In genomic region chr15:100463712-100464111, GRCm38 (mm10) we compare ENCODE assay signal across 10 mouse cellular contexts. TPM values are rescaled to one million over a fixed set of nuclear protein-coding genes. Genes with fewer than 3 reads are reported as not detected.
DNase-seq lines count a peak whose midpoint lies in the region; ATAC-seq and TF ChIP-seq lines count a peak whose summit lies in the region.
"Had no signal": no experiment of that assay in that cellular context is flagged by ENCODE, and none has a peak within 500 bp of the region (broad histone marks: within the 10 kb centered on the region; RNA-seq: fewer than 3 reads in every experiment).

No protein-coding gene starts in this region.

- intact Hi-C loops in gastrocnemius, adult 2 months (cut with DNase I), result loop anchor here (10.0 kb wide), 3 partner anchors 151 to 439 kb away; partner anchors contain the start of gene Dazap2
- intact Hi-C loops in left cerebral cortex, adult 2 months (cut with DNase I), result loop anchor here (5.0 kb wide), 1 partner anchor 441 kb away; no protein-coding TSS in a partner anchor

- H3K9ac ChIP-seq in hindbrain, embryonic 14.5 days, result no peak overlapping the region
- H3K9ac ChIP-seq in hindbrain, embryonic 12.5 days, result no peak overlapping the region
- H3K9ac ChIP-seq: midbrain, embryonic 12.5 days had no signal

- no peaks in the 10 kb centered on the region for H3K36me3 ChIP-seq in hindbrain, embryonic 14.5 days (replicated peaks; ENCODE audit: control insufficient read depth, insufficient read depth)
- no peaks in the 10 kb centered on the region for H3K36me3 ChIP-seq in hindbrain, embryonic 12.5 days
- H3K36me3 ChIP-seq in G1E (replicated peaks), result peaks cover 22% of the 10 kb centered on the region
- H3K36me3 ChIP-seq: midbrain, embryonic 12.5 days had no signal

- H3K27ac ChIP-seq in hindbrain, embryonic 14.5 days, result no peak overlapping the region
- no peak overlapping the region for H3K27ac ChIP-seq in hindbrain, embryonic 12.5 days
- no peak overlapping the region for H3K27ac ChIP-seq in gastrocnemius, adult 2 months
- H3K27ac ChIP-seq in left cerebral cortex, adult 2 months, result no peak overlapping the region
- no peak overlapping the region for H3K27ac ChIP-seq in olfactory bulb, adult 2 months (ENCODE audit: insufficient read depth, low read depth, low read length)
- H3K27ac ChIP-seq: midbrain, embryonic 12.5 days had no signal

- H3K4me1 ChIP-seq in hindbrain, embryonic 14.5 days (replicated peaks; ENCODE audit: control insufficient read depth, insufficient read depth, low read length), result peaks cover 8% of the 10 kb centered on the region
- H3K4me1 ChIP-seq in hindbrain, embryonic 12.5 days, result peaks cover 14% of the 10 kb centered on the region
- peaks cover 48% of the 10 kb centered on the region for H3K4me1 ChIP-seq in G1E (ENCODE audit: insufficient read depth, low read depth, low read length)
- peaks cover 16% of the 10 kb centered on the region for H3K4me1 ChIP-seq in olfactory bulb, adult 2 months (ENCODE audit: control insufficient read depth, insufficient read depth, low read length)

- no peaks in the 10 kb centered on the region for H3K27me3 ChIP-seq in hindbrain, embryonic 14.5 days (ENCODE audit: control insufficient read depth, insufficient read depth, low read length)
- H3K27me3 ChIP-seq in hindbrain, embryonic 12.5 days, result peaks cover 11% of the 10 kb centered on the region; the same call in 1 of the 2 replicates
- no peaks in the 10 kb centered on the region for H3K27me3 ChIP-seq in G1E (ENCODE audit: insufficient read depth, low read length)

- TF ChIP-seq POLR2A in olfactory bulb, adult 2 months (IDR thresholded peaks at IDR 0.05; ENCODE audit: insufficient read depth, low read depth, low read length), result no peak

- TF ChIP-seq CTCF in G1E (IDR thresholded peaks at IDR 0.05; ENCODE audit: low read depth, low read length), result peak; percentile 53; the same call in 1 of the 2 replicates
- peak; percentile 78 for TF ChIP-seq CTCF in gastrocnemius, adult 2 months (IDR thresholded peaks at IDR 0.05)
- peak; percentile 73 for TF ChIP-seq CTCF in left cerebral cortex, adult 2 months (IDR thresholded peaks at IDR 0.05)
- 0 out of 2 replicates have a peak, but pooled peaks have one; percentile 29 for TF ChIP-seq CTCF in olfactory bulb, adult 2 months (IDR thresholded peaks at IDR 0.05; ENCODE audit: insufficient read depth, low read depth, low read length)

- WGBS in hindbrain, embryonic 14.5 days, result 27% methylated on average over 6 of the region's 6 CpGs
- WGBS in hindbrain, embryonic 12.5 days, result 32% methylated on average over 6 of the region's 6 CpGs
- WGBS in olfactory bulb, adult 2 months, result 22% methylated on average over 6 of the region's 6 CpGs

- ATAC-seq in hindbrain, embryonic 14.5 days (ENCODE audit: low FRiP score), result no peak
- ATAC-seq in hindbrain, embryonic 12.5 days (ENCODE audit: low FRiP score), result no peak
- no peak for ATAC-seq in G1E (ENCODE audit: extremely low read depth, insufficient number of reproducible peaks, low FRiP score, poor library complexity, severe bottlenecking)

- DNase-seq in hindbrain, embryonic 14.5 days (ENCODE audit: low spot score), result peak; percentile 70
- DNase-seq in G1E (ENCODE audit: low spot score), result no peak
- DNase-seq in c-Kit-positive CD71-positive TER-119-positive erythroid progenitor cells, embryonic 14.5 days (ENCODE audit: low spot score), result peak; percentile 61
- peak; percentile 68 for DNase-seq in gastrocnemius, adult 2 months
- peak; percentile 60 to 69 for DNase-seq in left cerebral cortex, adult 2 months (ENCODE audit: extremely low spot score in 1 of 2, low spot score in 2 of 2)
- DNase-seq in thymus, postnatal 4 days, result peak; percentile 88

- no peak overlapping the region for H3K4me2 ChIP-seq in hindbrain, embryonic 14.5 days (replicated peaks)
- no peak overlapping the region for H3K4me2 ChIP-seq in hindbrain, embryonic 12.5 days (replicated peaks)
- H3K4me2 ChIP-seq: midbrain, embryonic 12.5 days had no signal

- no peak overlapping the region for H3K4me3 ChIP-seq in hindbrain, embryonic 14.5 days (replicated peaks; ENCODE audit: low read length)
- no peak overlapping the region for H3K4me3 ChIP-seq in hindbrain, embryonic 12.5 days
- no peak overlapping the region for H3K4me3 ChIP-seq in G1E (ENCODE audit: low read depth, low read length)
- no peak overlapping the region for H3K4me3 ChIP-seq in gastrocnemius, adult 2 months
- H3K4me3 ChIP-seq in left cerebral cortex, adult 2 months, result no peak overlapping the region
- no peak overlapping the region for H3K4me3 ChIP-seq in olfactory bulb, adult 2 months (ENCODE audit: insufficient read depth, low read depth, low read length)
- H3K4me3 ChIP-seq: erythroblast, embryonic 14.5 days; midbrain, embryonic 12.5 days had no signal

- no peaks in the 10 kb centered on the region for H3K9me3 ChIP-seq in hindbrain, embryonic 14.5 days (ENCODE audit: control insufficient read depth, low read length)
- H3K9me3 ChIP-seq in hindbrain, embryonic 12.5 days (replicated peaks), result no peaks in the 10 kb centered on the region
- no peaks in the 10 kb centered on the region for H3K9me3 ChIP-seq in G1E (replicated peaks)
- H3K9me3 ChIP-seq: midbrain, embryonic 12.5 days had no signal

RNA-seq across cellular contexts. Expression of gene Letmd1, which starts 5.1 kb away (rescaled TPM):
- 49.8 and 52.1 TPM in 2 replicates for polyA plus RNA-seq in hindbrain, embryonic 14.5 days (2014; fragmentation: Nextera tagmentation; extraction: Ambion mirVana)
- polyA plus RNA-seq in hindbrain, embryonic 12.5 days (2016; fragmentation: Nextera tagmentation; extraction: Ambion mirVana), result 43.6 and 45.8 TPM in 2 replicates
- 55.0 and 55.7 TPM in 2 replicates for total RNA-seq in G1E (2014; fragmentation: Nextera tagmentation)
- total RNA-seq in G1E (2017), result 28.4 and 32.8 TPM in 2 replicates
- 54.5 and 60.8 TPM in 2 replicates for polyA plus RNA-seq in G1E (2012)
- 1 to 10 TPM; 8.8 to 10.0 TPM for total RNA-seq in gastrocnemius, adult 2 months (2021)
- 10 to 100 TPM; 59.6 to 62.1 TPM for total RNA-seq in left cerebral cortex, adult 2 months (2021)
- not detected in 2 replicates for polyA plus RNA-seq in olfactory bulb, adult 2 months (2012; ENCODE audit: insufficient read depth, insufficient read length, low replicate concordance, missing spikeins)

RNA-seq across cellular contexts. Expression of gene Csrnp2, which starts 31.6 kb away (rescaled TPM):
- 43.1 and 46.1 TPM in 2 replicates for polyA plus RNA-seq in hindbrain, embryonic 14.5 days (2014; fragmentation: Nextera tagmentation; extraction: Ambion mirVana)
- polyA plus RNA-seq in hindbrain, embryonic 12.5 days (2016; fragmentation: Nextera tagmentation; extraction: Ambion mirVana), result 41.4 and 43.0 TPM in 2 replicates
- 2.2 and 3.1 TPM in 2 replicates for total RNA-seq in G1E (2014; fragmentation: Nextera tagmentation)
- 3.7 and 3.8 TPM in 2 replicates for total RNA-seq in G1E (2017)
- 1.3 and 1.4 TPM in 2 replicates for polyA plus RNA-seq in G1E (2012)
- 1 to 10 TPM; 2.8 to 3.0 TPM for total RNA-seq in gastrocnemius, adult 2 months (2021)
- total RNA-seq in left cerebral cortex, adult 2 months (2021), result 10 to 100 TPM; 35.3 to 36.3 TPM
- not detected in 2 replicates for polyA plus RNA-seq in olfactory bulb, adult 2 months (2012; ENCODE audit: insufficient read depth, insufficient read length, low replicate concordance, missing spikeins)

RNA-seq across cellular contexts. Expression of gene Slc11a2, which starts 38.8 kb away (rescaled TPM):
- 18.5 and 18.6 TPM in 2 replicates for polyA plus RNA-seq in hindbrain, embryonic 14.5 days (2014; fragmentation: Nextera tagmentation; extraction: Ambion mirVana)
- 24.6 and 25.8 TPM in 2 replicates for polyA plus RNA-seq in hindbrain, embryonic 12.5 days (2016; fragmentation: Nextera tagmentation; extraction: Ambion mirVana)
- 66.1 and 95.4 TPM in 2 replicates for total RNA-seq in G1E (2014; fragmentation: Nextera tagmentation)
- total RNA-seq in G1E (2017), result 34.6 and 35.7 TPM in 2 replicates
- polyA plus RNA-seq in G1E (2012), result 4.5 and 5.4 TPM in 2 replicates
- total RNA-seq in gastrocnemius, adult 2 months (2021), result 10 to 100 TPM; 38.4 to 52.0 TPM
- 10 to 100 TPM; 60.0 to 70.8 TPM for total RNA-seq in left cerebral cortex, adult 2 months (2021)
- not detected in 2 replicates for polyA plus RNA-seq in olfactory bulb, adult 2 months (2012; ENCODE audit: insufficient read depth, insufficient read length, low replicate concordance, missing spikeins)

RNA-seq across cellular contexts. Expression of gene Gm5475, which starts 41.8 kb away (rescaled TPM):
- polyA plus RNA-seq in hindbrain, embryonic 14.5 days (2014; fragmentation: Nextera tagmentation; extraction: Ambion mirVana), result 0.13 and 0.15 TPM in 2 replicates
- polyA plus RNA-seq in hindbrain, embryonic 12.5 days (2016; fragmentation: Nextera tagmentation; extraction: Ambion mirVana), result 0.12 TPM in 1 of 2 replicates, not detected in the other
- total RNA-seq in G1E (2014; fragmentation: Nextera tagmentation), result not detected in 2 replicates
- 0.05 and 0.17 TPM in 2 replicates for total RNA-seq in G1E (2017)
- polyA plus RNA-seq in G1E (2012), result not detected in 2 replicates
- total RNA-seq in gastrocnemius, adult 2 months (2021), result not detected
- not detected for total RNA-seq in left cerebral cortex, adult 2 months (2021)
- not detected in 2 replicates for polyA plus RNA-seq in olfactory bulb, adult 2 months (2012; ENCODE audit: insufficient read depth, insufficient read length, low replicate concordance, missing spikeins)
- polyA plus RNA-seq: erythroblast, embryonic 14.5 days had no signal

Comparison
In these comparisons a context has a peak if more than half of its experiments do, and no peak if none do; other contexts are left out.
1. RNA of gene Csrnp2, which starts 31.6 kb away (polyA plus RNA-seq): 43.1 to 46.1 TPM in hindbrain, embryonic 14.5 days and 41.4 to 43.0 TPM in hindbrain, embryonic 12.5 days; 1.3 to 1.4 TPM in G1E and not detected in olfactory bulb, adult 2 months; every median in the first group is over 10 times any median in the second.
2. Peak in every context shown above with its lines, with median percentiles within 50 percentile points of each other: CTCF ChIP-seq.